Mouse (Mus musculus) megakaryocyte, embryonic 14.5 days (primary cell): ENCODE results near the gene Rabgef1.

Source experiments
- FLI1 ChIP-seq: IDR thresholded peaks from 2 replicates; pipeline ENCODE4 v1.6.1; 2012; ENCODE audit warnings: low read length, inconsistent platforms, mixed read lengths
- GATA1 ChIP-seq: IDR thresholded peaks from 3 replicates; pipeline ENCODE4 v1.6.1; 2012; ENCODE audit warnings: mixed read lengths, low read length, inconsistent platforms, borderline replicate concordance

DNA sequence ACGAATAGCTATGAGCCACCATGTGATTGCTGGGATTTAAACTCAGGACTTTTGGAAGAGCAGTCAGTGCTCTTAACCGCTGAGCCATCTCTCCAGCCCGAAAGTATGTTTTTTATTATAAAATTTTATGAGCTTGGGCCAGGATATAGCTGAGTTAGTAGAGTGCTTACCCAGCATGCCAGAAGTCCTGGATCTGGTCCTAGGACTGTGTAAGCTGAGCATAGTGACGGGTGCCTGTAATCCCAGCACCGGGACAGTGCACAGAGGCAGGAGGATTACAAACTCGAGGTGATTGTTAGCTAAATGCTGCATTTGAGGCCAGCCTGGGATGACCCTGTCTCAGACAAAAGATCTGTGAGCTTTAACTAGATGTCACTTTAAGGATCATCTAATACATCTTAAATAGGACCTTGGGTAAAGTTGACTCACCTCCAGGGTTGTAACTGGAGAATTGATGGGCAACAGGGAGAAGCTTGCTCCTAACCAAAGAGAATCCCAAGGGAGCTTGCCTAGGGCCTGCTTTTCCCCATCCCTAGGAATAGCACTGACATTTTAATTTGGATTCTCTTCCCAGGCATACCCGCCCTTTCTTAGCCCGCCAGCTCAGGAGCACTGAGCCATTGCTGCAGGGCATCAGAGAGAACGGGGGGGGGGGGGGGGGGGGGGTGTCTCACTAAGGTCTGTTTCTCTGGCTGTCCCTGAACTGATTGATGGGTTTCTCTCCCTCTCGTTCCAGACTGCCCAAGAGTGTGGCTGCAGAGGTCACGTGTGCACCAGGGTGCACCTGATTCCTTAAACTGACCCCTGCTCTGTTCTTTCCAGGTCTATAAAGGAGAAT lies 42.7 kb upstream of the Rabgef1 start:
- TF ChIP-seq FLI1: no peak
- TF ChIP-seq GATA1: no peak
